Mouse (Mus musculus) kidney, adult 2 months (tissue): ENCODE measurements around the gene Gjd2.

Experiments used
- CTCF ChIP-seq: fragments of 200-500 bp; conservative IDR thresholded peaks from 2 replicates; pipeline ENCODE4 v1.5.1; 2011; ENCODE audit warnings: low read depth, mild to moderate bottlenecking, control low read depth, low read length, moderate library complexity, mixed read lengths; ENCODE audit not compliant: insufficient read depth, insufficient read length
- POLR2A ChIP-seq: fragments of 200-500 bp; IDR thresholded peaks from one replicate; pipeline ENCODE4 v1.6.1; 2011; ENCODE audit warnings: low read depth, low read length, control low read depth

- TF ChIP-seq POLR2A (no peak), CTCF (no peak)
Measured at GRCm38 (mm10) chr2:114011838-114012237, 1.6 kb downstream of the Gjd2 start.
